Mouse (Mus musculus): Measurements from ENCODE around the gene Asah2. TPM values are rescaled to one million over a fixed set of nuclear protein-coding genes. Genes with fewer than 3 reads are reported as not detected.

Asah2 gene
- total and polyA plus RNA-seq, 2 experiments from 2014 or later, result 2.1 to 17.6 TPM

- DNase-seq (ENCODE audit: low spot score) (no peak), ATAC-seq (ENCODE audit: insufficient read depth, low read depth) (no peak)
- H3K27ac ChIP-seq (ENCODE audit: low read depth), result no peak overlapping the region
- no peaks in the 10 kb centered on the region for H3K27me3 ChIP-seq (ENCODE audit: control insufficient read depth, insufficient read depth, low read length)
- no peak overlapping the region for H3K9ac ChIP-seq (replicated peaks; ENCODE audit: low read depth, low read length)
- no peaks in the 10 kb centered on the region for H3K36me3 ChIP-seq (replicated peaks; ENCODE audit: control insufficient read depth, insufficient read depth, low read length)
- peak overlapping the region; percentile 16; the same call in 1 of the 2 replicates for H3K4me3 ChIP-seq (ENCODE audit: low read depth, low read length)
- TF ChIP-seq CTCF (IDR thresholded peaks at IDR 0.05; ENCODE audit: low read depth) (no peak), EP300 (IDR thresholded peaks at IDR 0.05; ENCODE audit: low read depth) (no peak)
- WGBS, result 31% methylated on average over 18 of the region's 18 CpGs
- H3K4me1 ChIP-seq (ENCODE audit: control insufficient read depth, insufficient read depth), result peaks cover 14% of the 10 kb centered on the region; the same call in 1 of the 2 replicates
- H3K9me3 ChIP-seq (replicated peaks; ENCODE audit: control insufficient read depth, low read length), result no peaks in the 10 kb centered on the region
- peak overlapping the region; percentile 37 for H3K4me2 ChIP-seq (ENCODE audit: low read depth, low read length)
These were observed 5.6 kb downstream of the Asah2 start for GRCm38 (mm10) chr19:32102294-32102975.

GRCm38 (mm10) chr19:32098582-32098981 lies 9.4 kb downstream of the Asah2 start:
- Histone ChIP-seq H3K36me3 (replicated peaks; ENCODE audit: control insufficient read depth, insufficient read depth, low read length) (no peaks in the 10 kb centered on the region), H3K4me2 (ENCODE audit: low read depth, low read length) (no peak overlapping the region), H3K4me1 (ENCODE audit: control insufficient read depth, insufficient read depth) (peaks cover 8% of the 10 kb centered on the region; the same call in 1 of the 2 replicates), H3K9ac (replicated peaks; ENCODE audit: low read depth, low read length) (no peak overlapping the region), H3K4me3 (ENCODE audit: low read depth, low read length) (no peak overlapping the region), H3K27ac (ENCODE audit: low read depth) (no peak overlapping the region), H3K27me3 (ENCODE audit: control insufficient read depth, insufficient read depth, low read length) (no peaks in the 10 kb centered on the region), H3K9me3 (replicated peaks; ENCODE audit: control insufficient read depth, low read length) (no peaks in the 10 kb centered on the region)
- DNase-seq (ENCODE audit: low spot score), result no peak
- 89% methylated on average over 3 of the region's 3 CpGs for WGBS
- no peak for ATAC-seq (ENCODE audit: insufficient read depth, low read depth)
- TF ChIP-seq EP300 (IDR thresholded peaks at IDR 0.05; ENCODE audit: low read depth), result no peak
- no peak for TF ChIP-seq CTCF (IDR thresholded peaks at IDR 0.05; ENCODE audit: low read depth)

DNA sequence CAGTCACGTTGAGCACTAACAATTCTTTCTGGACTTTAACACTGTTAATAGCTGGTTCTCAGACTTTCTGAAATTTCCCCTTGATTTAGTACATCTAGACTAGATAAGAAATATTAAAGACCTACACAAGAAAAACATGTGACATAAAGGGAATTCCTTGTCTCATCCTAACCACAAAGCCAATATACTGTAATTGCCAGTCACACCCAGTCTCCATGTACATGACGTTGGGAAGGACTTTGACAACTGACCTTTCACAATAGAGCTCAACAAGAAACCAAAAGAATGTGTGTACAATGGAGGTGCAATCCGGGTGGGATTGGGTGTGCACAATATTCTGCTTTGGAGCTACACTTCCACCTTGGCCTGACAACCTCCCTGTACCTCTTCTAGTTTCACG lies 15.7 kb downstream of the Asah2 start:
- DNase-seq (ENCODE audit: low spot score) (no peak), ATAC-seq (ENCODE audit: insufficient read depth, low read depth) (no peak)
- Histone ChIP-seq H3K4me1 (ENCODE audit: control insufficient read depth, insufficient read depth) (no peaks in the 10 kb centered on the region), H3K27ac (ENCODE audit: low read depth) (no peak overlapping the region), H3K9me3 (replicated peaks; ENCODE audit: control insufficient read depth, low read length) (no peaks in the 10 kb centered on the region), H3K27me3 (ENCODE audit: control insufficient read depth, insufficient read depth, low read length) (no peaks in the 10 kb centered on the region), H3K36me3 (replicated peaks; ENCODE audit: control insufficient read depth, insufficient read depth, low read length) (no peaks in the 10 kb centered on the region), H3K4me2 (ENCODE audit: low read depth, low read length) (no peak overlapping the region), H3K4me3 (ENCODE audit: low read depth, low read length) (no peak overlapping the region), H3K9ac (replicated peaks; ENCODE audit: low read depth, low read length) (no peak overlapping the region)
- 90% methylated on average over 4 of the region's 4 CpGs for WGBS
- no peak for TF ChIP-seq EP300 (IDR thresholded peaks at IDR 0.05; ENCODE audit: low read depth)
- TF ChIP-seq CTCF (IDR thresholded peaks at IDR 0.05; ENCODE audit: low read depth), result no peak

- H3K4me3 ChIP-seq (ENCODE audit: low read depth, low read length), result no peak overlapping the region
- ATAC-seq (ENCODE audit: insufficient read depth, low read depth) (no peak), DNase-seq (ENCODE audit: low spot score) (no peak)
- no peaks in the 10 kb centered on the region for H3K9me3 ChIP-seq (replicated peaks; ENCODE audit: control insufficient read depth, low read length)
- H3K36me3 ChIP-seq (replicated peaks; ENCODE audit: control insufficient read depth, insufficient read depth, low read length), result no peaks in the 10 kb centered on the region
- no peak overlapping the region for H3K9ac ChIP-seq (replicated peaks; ENCODE audit: low read depth, low read length)
- H3K27me3 ChIP-seq (ENCODE audit: control insufficient read depth, insufficient read depth, low read length), result no peaks in the 10 kb centered on the region
- no peaks in the 10 kb centered on the region for H3K4me1 ChIP-seq (ENCODE audit: control insufficient read depth, insufficient read depth)
- TF ChIP-seq CTCF (IDR thresholded peaks at IDR 0.05; ENCODE audit: low read depth) (no peak), EP300 (IDR thresholded peaks at IDR 0.05; ENCODE audit: low read depth) (no peak)
- 92% methylated on average over 4 of the region's 4 CpGs for WGBS
- no peak overlapping the region for H3K4me2 ChIP-seq (ENCODE audit: low read depth, low read length)
- no peak overlapping the region for H3K27ac ChIP-seq (ENCODE audit: low read depth)
These were observed 17.2 kb downstream of the Asah2 start for GRCm38 (mm10) chr19:32090804-32091203.

- Histone ChIP-seq H3K36me3 (replicated peaks; ENCODE audit: control insufficient read depth, insufficient read depth, low read length) (no peaks in the 10 kb centered on the region), H3K4me1 (ENCODE audit: control insufficient read depth, insufficient read depth) (no peaks in the 10 kb centered on the region), H3K27me3 (ENCODE audit: control insufficient read depth, insufficient read depth, low read length) (no peaks in the 10 kb centered on the region), H3K27ac (ENCODE audit: low read depth) (no peak overlapping the region), H3K9ac (replicated peaks; ENCODE audit: low read depth, low read length) (no peak overlapping the region), H3K4me3 (ENCODE audit: low read depth, low read length) (no peak overlapping the region), H3K4me2 (ENCODE audit: low read depth, low read length) (no peak overlapping the region), H3K9me3 (replicated peaks; ENCODE audit: control insufficient read depth, low read length) (no peaks in the 10 kb centered on the region)
- DNase-seq (ENCODE audit: low spot score) (no peak), ATAC-seq (ENCODE audit: insufficient read depth, low read depth) (no peak)
- WGBS, result 71% methylated on average over 1 of the region's 1 CpGs
- TF ChIP-seq EP300 (IDR thresholded peaks at IDR 0.05; ENCODE audit: low read depth) (no peak), CTCF (IDR thresholded peaks at IDR 0.05; ENCODE audit: low read depth) (no peak)
These were observed 19.4 kb downstream of the Asah2 start for GRCm38 (mm10) chr19:32088570-32088969.

Data from heart, postnatal 0 days (tissue).